Mouse (Mus musculus) MEL (cell line): ENCODE measurements around the gene Gm9376. TPM values are rescaled to one million over a fixed set of nuclear protein-coding genes. Genes with fewer than 3 reads are reported as not detected.

ENCODE experiments used
- DNase-seq: peaks from one replicate; pipeline ENCODE4 v3.0.0; 2011; ENCODE audit warnings: low read depth, low spot score
- H3K27ac ChIP-seq: 2 replicates; pipeline ENCODE4 v1.5.1; 2012; ENCODE audit warnings: low read depth, mild to moderate bottlenecking, control low read depth, low read length, moderate library complexity; ENCODE audit not compliant: control insufficient read depth
- H3K27me3 ChIP-seq, 2 experiments: fragments of 150-350 bp in 1 of 2; sonication (generic) in 1 of 2; 2 replicates each; pipeline ENCODE4 v1.6.1; 2012; ENCODE audit warnings: low read length in 2 of 2, mild to moderate bottlenecking in 2 of 2, improper control_type of control experiment in 1 of 2, moderate library complexity in 1 of 2; ENCODE audit not compliant: insufficient read depth in 2 of 2, control insufficient read depth in 1 of 2
- H3K36me3 ChIP-seq, 2 experiments: 2 replicates each; pipeline ENCODE4 v1.6.1; 2012 to 2014; ENCODE audit warnings: low read length in 2 of 2, improper control_type of control experiment in 1 of 2, inconsistent platforms in 1 of 2, mild to moderate bottlenecking in 1 of 2; ENCODE audit not compliant: insufficient read depth in 2 of 2, control insufficient read depth in 1 of 2
- H3K4me1 ChIP-seq, 2 experiments: fragments of 150-350 bp in 1 of 2; sonication (generic) in 1 of 2; 2 replicates each; pipeline ENCODE4 v1.6.1; 2012; ENCODE audit warnings: low read length in 2 of 2, improper control_type of control experiment in 1 of 2, mild to moderate bottlenecking in 1 of 2; ENCODE audit not compliant: insufficient read depth in 2 of 2, control insufficient read depth in 1 of 2
- H3K4me3 ChIP-seq, 2 experiments: fragments of 150-350 bp in 1 of 2; sonication (generic) in 1 of 2; 2 replicates each; pipeline ENCODE4 v1.5.1; 2012; ENCODE audit warnings: low read depth in 2 of 2, low read length in 2 of 2, mild to moderate bottlenecking in 2 of 2, moderate library complexity in 2 of 2, control low read depth in 1 of 2, improper control_type of control experiment in 1 of 2; ENCODE audit not compliant: control insufficient read depth in 1 of 2, insufficient read depth in 1 of 2
- H3K79me2 ChIP-seq: 2 replicates; pipeline ENCODE4 v1.6.1; 2012; ENCODE audit warnings: mild to moderate bottlenecking, low read length, moderate library complexity; ENCODE audit not compliant: control insufficient read depth, poor library complexity, insufficient read depth
- H3K9ac ChIP-seq: 2 replicates; pipeline ENCODE4 v1.6.1; 2012; ENCODE audit warnings: low read depth, mild to moderate bottlenecking, control low read depth, low read length, moderate library complexity; ENCODE audit not compliant: control insufficient read depth, poor library complexity, severe bottlenecking
- H3K9me3 ChIP-seq: fragments of 150-350 bp; sonication (generic); replicated peaks from 2 replicates; pipeline ENCODE4 v1.6.1; 2012; ENCODE audit warnings: mild to moderate bottlenecking, low read length, improper control_type of control experiment, moderate library complexity; ENCODE audit not compliant: insufficient read depth
- BHLHE40 ChIP-seq: IDR thresholded peaks from 2 replicates; pipeline ENCODE4 v1.6.1; 2012; ENCODE audit warnings: low read depth, mild to moderate bottlenecking, inconsistent platforms, low read length, improper control_type of control experiment, borderline replicate concordance
- E2F4 ChIP-seq: IDR thresholded peaks from 2 replicates; pipeline ENCODE4 v1.6.1; 2011; ENCODE audit warnings: low read depth, low read length, improper control_type of control experiment, borderline replicate concordance
- ELF1 ChIP-seq: IDR thresholded peaks from 2 replicates; pipeline ENCODE4 v1.6.1; 2014; ENCODE audit warnings: low read depth, mild to moderate bottlenecking, inconsistent platforms, low read length, improper control_type of control experiment, moderate library complexity
- ETS1 ChIP-seq: IDR thresholded peaks from 2 replicates; pipeline ENCODE4 v1.6.1; 2012; ENCODE audit warnings: low read depth, mild to moderate bottlenecking, inconsistent platforms, low read length, improper control_type of control experiment, moderate library complexity
- MAX ChIP-seq: IDR thresholded peaks from 2 replicates; pipeline ENCODE4 v1.6.1; 2011; ENCODE audit warnings: low read length, improper control_type of control experiment
- MAZ ChIP-seq: IDR thresholded peaks from 2 replicates; pipeline ENCODE4 v1.6.1; 2012; ENCODE audit warnings: low read depth, mild to moderate bottlenecking, inconsistent platforms, low read length, improper control_type of control experiment
- MYB ChIP-seq: IDR thresholded peaks from 2 replicates; pipeline ENCODE4 v1.6.1; 2011; ENCODE audit warnings: mild to moderate bottlenecking, low read depth, low read length, improper control_type of control experiment
- NRF1 ChIP-seq: IDR thresholded peaks from 2 replicates; pipeline ENCODE4 v1.6.1; 2014; ENCODE audit warnings: low read depth, mild to moderate bottlenecking, inconsistent platforms, low read length, improper control_type of control experiment, moderate library complexity; ENCODE audit not compliant: poor library complexity, insufficient read depth, severe bottlenecking
- POLR2AphosphoS2 ChIP-seq: IDR thresholded peaks from 2 replicates; pipeline ENCODE4 v1.6.1; 2011; ENCODE audit warnings: low read length, improper control_type of control experiment
- RAD21 ChIP-seq: IDR thresholded peaks from 2 replicates; pipeline ENCODE4 v1.6.1; 2011; ENCODE audit warnings: mild to moderate bottlenecking, low read depth, low read length, improper control_type of control experiment
- RCOR1 ChIP-seq: IDR thresholded peaks from 2 replicates; pipeline ENCODE4 v1.6.1; 2012; ENCODE audit warnings: low read depth, mild to moderate bottlenecking, inconsistent platforms, low read length, improper control_type of control experiment
- SIN3A ChIP-seq: IDR thresholded peaks from 2 replicates; pipeline ENCODE4 v1.6.1; 2012; ENCODE audit warnings: low read length, improper control_type of control experiment, inconsistent platforms
- SMC3 ChIP-seq: IDR thresholded peaks from 2 replicates; pipeline ENCODE4 v1.6.1; 2011; ENCODE audit warnings: low read depth, low read length, improper control_type of control experiment
- TAL1 ChIP-seq: IDR thresholded peaks from 2 replicates; pipeline ENCODE4 v1.6.1; 2012; ENCODE audit warnings: mild to moderate bottlenecking, inconsistent platforms, low read length, moderate library complexity, mixed read lengths
- UBTF ChIP-seq: IDR thresholded peaks from 2 replicates; pipeline ENCODE4 v1.6.1; 2012; ENCODE audit warnings: low read depth, mild to moderate bottlenecking, inconsistent platforms, low read length, improper control_type of control experiment, moderate library complexity, borderline replicate concordance; ENCODE audit not compliant: insufficient read depth
- USF2 ChIP-seq, 2 experiments: IDR thresholded peaks; 2 replicates each; pipeline ENCODE4 v1.6.1; 2011 to 2012; ENCODE audit warnings: improper control_type of control experiment in 2 of 2, low read length in 2 of 2, borderline replicate concordance in 1 of 2, inconsistent platforms in 1 of 2, low read depth in 1 of 2, mild to moderate bottlenecking in 1 of 2; ENCODE audit not compliant: insufficient read depth in 1 of 2
- ZMIZ1 ChIP-seq: IDR thresholded peaks from 2 replicates; pipeline ENCODE4 v1.6.1; 2012; ENCODE audit warnings: low read depth, mild to moderate bottlenecking, inconsistent platforms, low read length, improper control_type of control experiment, moderate library complexity
- polyA plus RNA-seq, 2 experiments: library from polyadenylated mRNA; stranded (reverse) in 1 of 2; unstranded in 1 of 2; fragments of >175 nt in 1 of 2; fragments of >200 nt in 1 of 2; gene quantifications; 2 replicates each; pipeline versions ENCODE4 v1.2.1 to v1.2.4; 2012; ENCODE audit warnings: low replicate concordance in 2 of 2, low read depth in 1 of 2; ENCODE audit not compliant: insufficient read length in 2 of 2, insufficient read depth in 1 of 2, missing spikeins in 1 of 2
- total RNA-seq: library from RNA; depleted of rRNA; stranded (reverse); fragments of 300-350 nt; gene quantifications from 2 replicates; pipeline ENCODE4 v1.2.3, GENCODE M21; 2012

Gm9376 gene
- total and polyA plus RNA-seq, 3 experiments = not detected

DNA sequence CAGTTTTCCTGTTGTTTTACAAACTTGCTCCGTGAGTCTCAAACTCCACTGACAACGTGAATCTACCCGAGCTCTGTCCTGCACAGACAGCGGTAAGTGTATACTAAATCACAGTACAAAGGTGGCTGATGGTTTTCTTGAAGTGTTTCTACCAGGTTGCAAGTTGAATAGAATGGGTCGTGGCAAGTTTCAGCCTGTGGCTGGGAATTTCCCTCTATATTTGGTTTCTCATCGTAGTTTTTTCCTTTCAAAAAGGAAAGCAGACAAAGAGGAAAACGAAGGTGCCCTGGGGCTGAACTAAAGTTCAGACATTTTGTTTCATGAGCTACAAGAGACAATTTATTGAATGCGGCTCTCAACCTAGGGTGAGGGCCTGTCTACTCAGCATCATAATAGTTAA lies 40.3 kb downstream of the Gm9376 start:
- no peak overlapping the region for H3K27ac ChIP-seq
- DNase-seq = no peak
- TF ChIP-seq SIN3A = no peak
- TF ChIP-seq USF2 (IDR thresholded peaks at IDR 0.05; ENCODE audit: borderline replicate concordance in 1 of 2, insufficient read depth in 1 of 2, low read depth in 1 of 2, low read length in 2 of 2) = no peak

DNA sequence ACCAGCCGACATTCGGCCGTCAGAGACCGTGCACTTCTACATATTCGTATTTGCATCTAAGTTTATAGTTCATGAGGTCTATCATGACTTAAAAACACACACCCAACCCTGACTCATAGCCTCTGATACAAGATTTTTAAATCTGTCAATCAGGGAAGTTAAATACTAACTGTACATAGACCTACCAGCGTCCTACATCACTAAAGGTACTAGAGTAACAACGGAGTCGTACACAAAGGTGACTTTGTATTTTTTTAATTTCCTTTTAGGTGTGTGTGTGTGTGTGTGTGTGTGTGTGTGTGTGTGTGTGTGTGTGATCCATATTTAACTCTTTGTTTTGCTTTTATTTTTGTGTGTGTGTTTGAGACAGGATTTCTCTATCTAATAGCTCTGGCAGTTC lies 44.9 kb downstream of the Gm9376 start:
- TF ChIP-seq SMC3 = no peak
- no peak for TF ChIP-seq USF2 (IDR thresholded peaks at IDR 0.05; ENCODE audit: borderline replicate concordance in 1 of 2, insufficient read depth in 1 of 2, low read depth in 1 of 2, low read length in 2 of 2)
- no peak for TF ChIP-seq UBTF
- TF ChIP-seq MAZ = no peak
- no peak for TF ChIP-seq RAD21
- TF ChIP-seq BHLHE40 = no peak
- no peak for TF ChIP-seq ZMIZ1
- no peak for TF ChIP-seq SIN3A
- TF ChIP-seq RCOR1 = no peak
- no peak for TF ChIP-seq MAX
- no peak for TF ChIP-seq ELF1
- TF ChIP-seq E2F4 = no peak
- no peak for TF ChIP-seq POLR2AphosphoS2
- TF ChIP-seq TAL1 = no peak
- H3K9ac ChIP-seq = no peak overlapping the region
- H3K4me3 ChIP-seq = no peak overlapping the region
- H3K79me2 ChIP-seq = no peaks in the 10 kb centered on the region
- H3K36me3 ChIP-seq = no peaks in the 10 kb centered on the region
- no peak overlapping the region for H3K27ac ChIP-seq
- DNase-seq = no peak
- no peaks in the 10 kb centered on the region for H3K27me3 ChIP-seq
- H3K9me3 ChIP-seq = no peaks in the 10 kb centered on the region
- H3K4me1 ChIP-seq = no peaks in the 10 kb centered on the region

More for the DNA sequence above, 40.3 kb downstream of the Gm9376 start:
- H3K9me3 ChIP-seq = no peaks in the 10 kb centered on the region
- no peaks in the 10 kb centered on the region for H3K4me1 ChIP-seq
- H3K79me2 ChIP-seq = no peaks in the 10 kb centered on the region
- H3K36me3 ChIP-seq = no peaks in the 10 kb centered on the region
- no peaks in the 10 kb centered on the region for H3K27me3 ChIP-seq
- H3K4me3 ChIP-seq = no peak overlapping the region
- no peak overlapping the region for H3K9ac ChIP-seq

GRCm38 (mm10) chr14:118312664-118313063 lies 45.9 kb downstream of the Gm9376 start:
- no peak overlapping the region for H3K27ac ChIP-seq
- H3K9ac ChIP-seq = no peak overlapping the region
- no peaks in the 10 kb centered on the region for H3K4me1 ChIP-seq
- no peak for DNase-seq
- TF ChIP-seq MYB (no peak), NRF1 (no peak), ETS1 (no peak)
- TF ChIP-seq, all 39 proteins: peak for 0
- no peaks in the 10 kb centered on the region for H3K9me3 ChIP-seq
- no peak overlapping the region for H3K4me3 ChIP-seq
- H3K79me2 ChIP-seq = no peaks in the 10 kb centered on the region
- H3K27me3 ChIP-seq = no peaks in the 10 kb centered on the region
- no peaks in the 10 kb centered on the region for H3K36me3 ChIP-seq
